Mouse (Mus musculus) hindbrain, embryonic 12.5 days (tissue): ENCODE measurements around the gene Syne2. TPM values are rescaled to one million over a fixed set of nuclear protein-coding genes. Genes with fewer than 3 reads are reported as not detected.

Source experiments
- ATAC-seq: fragments of 200-750 bp; cut with Nextera tagmentation; 2 replicates; pipeline ENCODE4 v1.8.0; 2017; ENCODE audit warnings: moderate TSS enrichment; ENCODE audit not compliant: low FRiP score
- H3K27ac ChIP-seq: fragments of 300-500 bp; sonication (generic); 2 replicates; pipeline ENCODE4 v1.5.1; 2016; ENCODE audit warnings: mild to moderate bottlenecking
- H3K27me3 ChIP-seq: fragments of 300-500 bp; sonication (generic); 2 replicates; pipeline ENCODE4 v1.6.1; 2016; ENCODE audit warnings: mild to moderate bottlenecking
- H3K36me3 ChIP-seq: fragments of 300-500 bp; sonication (generic); 2 replicates; pipeline ENCODE4 v1.6.1; 2016; ENCODE audit warnings: mild to moderate bottlenecking
- H3K4me1 ChIP-seq: fragments of 300-500 bp; sonication (generic); 2 replicates; pipeline ENCODE4 v1.6.1; 2016
- H3K4me2 ChIP-seq: fragments of 300-500 bp; sonication (generic); replicated peaks from 2 replicates; pipeline ENCODE4 v1.6.1; 2016; ENCODE audit warnings: mild to moderate bottlenecking
- H3K4me3 ChIP-seq: fragments of 300-500 bp; sonication (generic); 2 replicates; pipeline ENCODE4 v1.5.1; 2016; ENCODE audit warnings: mild to moderate bottlenecking
- H3K9ac ChIP-seq: fragments of 300-500 bp; sonication (generic); 2 replicates; pipeline ENCODE4 v1.6.1; 2016; ENCODE audit warnings: mild to moderate bottlenecking, moderate library complexity
- H3K9me3 ChIP-seq: fragments of 300-500 bp; sonication (generic); replicated peaks from 2 replicates; pipeline ENCODE4 v1.6.1; 2016; ENCODE audit warnings: mild to moderate bottlenecking
- WGBS: fragments of 180-500 bp; shearing (Covaris S2); methylation state at CpG from one replicate; pipeline ENCODE4 v1.1.7; 2016; 5-methylcytosine and 5-hydroxymethylcytosine counted together
- polyA plus RNA-seq: library from polyadenylated mRNA; unstranded; fragments of >200 nt; fragmentation: Nextera tagmentation; extraction: Ambion mirVana; gene quantifications from 2 replicates; pipeline ENCODE4 v1.2.1, GENCODE M21; 2016

Gene Syne2
- polyA plus RNA-seq, 1 experiment from 2014 or later, result 92.8 TPM

GRCm38 (mm10) chr12:75886161-75886560, 68.2 kb downstream of the Syne2 start:
- WGBS, result 83% methylated on average over 7 of the region's 7 CpGs
- Histone ChIP-seq H3K9ac (no peak overlapping the region), H3K27ac (no peak overlapping the region), H3K36me3 (peaks cover 44% of the 10 kb centered on the region), H3K27me3 (no peaks in the 10 kb centered on the region), H3K4me2 (no peak overlapping the region), H3K4me1 (no peaks in the 10 kb centered on the region), H3K9me3 (no peaks in the 10 kb centered on the region), H3K4me3 (no peak overlapping the region)
- ATAC-seq, result no peak

- H3K4me2 ChIP-seq, result no peak overlapping the region
- ATAC-seq, result no peak
- H3K4me1 ChIP-seq, result no peaks in the 10 kb centered on the region
- peaks cover 42% of the 10 kb centered on the region for H3K36me3 ChIP-seq
- H3K27me3 ChIP-seq, result no peaks in the 10 kb centered on the region
- H3K9me3 ChIP-seq, result no peaks in the 10 kb centered on the region
- no peak overlapping the region for H3K4me3 ChIP-seq
- 94% methylated on average over 2 of the region's 2 CpGs for WGBS
- H3K9ac ChIP-seq, result no peak overlapping the region
- no peak overlapping the region for H3K27ac ChIP-seq
Measured at GRCm38 (mm10) chr12:75886946-75887345, 69.0 kb downstream of the Syne2 start.

GRCm38 (mm10) chr12:75888721-75889120, 70.8 kb downstream of the Syne2 start:
- Histone ChIP-seq H3K4me1 (no peaks in the 10 kb centered on the region), H3K9ac (no peak overlapping the region), H3K27ac (no peak overlapping the region), H3K4me3 (no peak overlapping the region), H3K9me3 (no peaks in the 10 kb centered on the region), H3K4me2 (no peak overlapping the region), H3K27me3 (no peaks in the 10 kb centered on the region), H3K36me3 (peaks cover 44% of the 10 kb centered on the region)
- 90% methylated on average over 12 of the region's 12 CpGs for WGBS
- ATAC-seq, result no peak

- Histone ChIP-seq H3K4me1 (no peaks in the 10 kb centered on the region; the same call in 1 of the 2 replicates), H3K9me3 (no peaks in the 10 kb centered on the region), H3K9ac (no peak overlapping the region), H3K4me2 (no peak overlapping the region), H3K36me3 (peaks cover 38% of the 10 kb centered on the region), H3K4me3 (no peak overlapping the region), H3K27ac (no peak overlapping the region), H3K27me3 (no peaks in the 10 kb centered on the region)
- ATAC-seq, result no peak
- 93% methylated on average over 5 of the region's 5 CpGs for whole genome bisulfite sequencing
Measured at GRCm38 (mm10) chr12:75891206-75891605, 73.3 kb downstream of the Syne2 start.

DNA sequence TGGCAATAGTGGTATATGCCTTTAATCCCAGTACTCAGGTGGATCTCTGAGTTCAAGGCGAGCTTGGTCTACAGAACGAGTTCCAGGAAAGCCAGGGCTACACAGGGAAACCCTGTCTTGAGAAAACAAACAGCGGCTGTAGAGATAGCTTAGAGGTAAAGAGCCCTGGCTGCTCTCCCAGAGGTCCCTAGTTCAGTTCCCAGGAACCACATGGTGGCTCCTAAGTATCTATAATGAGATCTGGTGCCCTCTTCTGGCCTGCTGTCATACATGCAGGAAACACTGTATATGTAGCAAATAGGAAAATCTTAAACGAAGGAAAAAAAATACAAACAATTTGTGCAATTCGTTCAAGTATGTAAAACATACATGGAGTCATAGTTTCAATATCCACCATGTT, 75.5 kb downstream of the Syne2 start:
- WGBS, result 77% methylated on average over 5 of the region's 5 CpGs
- no peaks in the 10 kb centered on the region for H3K27me3 ChIP-seq
- H3K4me2 ChIP-seq, result no peak overlapping the region
- H3K4me3 ChIP-seq, result no peak overlapping the region
- no peak for ATAC-seq
- no peak overlapping the region for H3K9ac ChIP-seq
- no peaks in the 10 kb centered on the region; the same call in 1 of the 2 replicates for H3K4me1 ChIP-seq
- H3K9me3 ChIP-seq, result no peaks in the 10 kb centered on the region
- no peak overlapping the region for H3K27ac ChIP-seq
- H3K36me3 ChIP-seq, result peaks cover 46% of the 10 kb centered on the region

GRCm38 (mm10) chr12:75894316-75894997, 76.5 kb downstream of the Syne2 start:
- Histone ChIP-seq H3K9ac (no peak overlapping the region), H3K4me1 (no peaks in the 10 kb centered on the region; the same call in 1 of the 2 replicates), H3K9me3 (no peaks in the 10 kb centered on the region), H3K27me3 (no peaks in the 10 kb centered on the region), H3K4me3 (no peak overlapping the region), H3K27ac (no peak overlapping the region), H3K4me2 (no peak overlapping the region), H3K36me3 (peaks cover 40% of the 10 kb centered on the region)
- WGBS, result 73% methylated on average over 9 of the region's 9 CpGs
- ATAC-seq, result peak; percentile 63

- no peak overlapping the region for H3K27ac ChIP-seq
- 66% methylated on average over 7 of the region's 7 CpGs for WGBS
Measured at GRCm38 (mm10) chr12:75894998-75895331, 77.0 kb downstream of the Syne2 start.

DNA sequence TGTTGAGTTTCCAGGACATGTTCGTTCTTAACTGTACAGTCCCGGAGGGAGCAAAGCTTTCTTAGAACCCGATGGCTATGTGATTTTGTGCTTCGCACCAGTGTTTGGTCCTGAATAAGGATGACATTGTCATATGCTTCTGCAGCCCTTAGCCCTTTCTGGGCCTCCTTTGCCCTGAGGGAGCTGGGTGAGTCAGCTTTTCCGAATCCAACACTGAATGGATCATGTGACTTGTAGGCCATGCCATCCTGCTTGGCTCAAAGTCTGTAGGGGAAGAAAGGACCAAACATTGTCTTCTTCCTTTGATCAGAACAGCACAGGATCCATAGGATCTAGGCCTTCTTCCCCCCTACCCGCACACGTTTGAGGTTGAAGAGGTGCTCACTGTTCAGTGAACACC, 79.9 kb downstream of the Syne2 start:
- Histone ChIP-seq H3K4me1 (no peaks in the 10 kb centered on the region; the same call in 1 of the 2 replicates), H3K9ac (no peak overlapping the region), H3K27ac (no peak overlapping the region), H3K4me3 (no peak overlapping the region), H3K36me3 (peaks cover 37% of the 10 kb centered on the region), H3K27me3 (no peaks in the 10 kb centered on the region), H3K4me2 (no peak overlapping the region), H3K9me3 (0 out of 2 replicates have a peak, but pooled peaks cover 3% of the 10 kb centered on the region)
- 93% methylated on average over 7 of the region's 7 CpGs for WGBS
- no peak for ATAC-seq

More at GRCm38 (mm10) chr12:75894998-75895331, 77.0 kb downstream of the Syne2 start:
- Histone ChIP-seq H3K27me3 (no peaks in the 10 kb centered on the region), H3K36me3 (peaks cover 40% of the 10 kb centered on the region), H3K4me3 (no peak overlapping the region), H3K9ac (no peak overlapping the region), H3K4me1 (no peaks in the 10 kb centered on the region; the same call in 1 of the 2 replicates), H3K9me3 (no peaks in the 10 kb centered on the region), H3K4me2 (no peak overlapping the region)
- ATAC-seq, result peak; percentile 46; the same call in 1 of the 2 replicates

- 97% methylated on average over 9 of the region's 9 CpGs for WGBS
- Histone ChIP-seq H3K27ac (no peak overlapping the region), H3K36me3 (peaks cover 47% of the 10 kb centered on the region), H3K4me3 (no peak overlapping the region), H3K27me3 (no peaks in the 10 kb centered on the region), H3K4me1 (no peaks in the 10 kb centered on the region), H3K9me3 (0 out of 2 replicates have a peak, but pooled peaks cover 3% of the 10 kb centered on the region), H3K4me2 (no peak overlapping the region), H3K9ac (no peak overlapping the region)
- no peak for ATAC-seq
Measured at GRCm38 (mm10) chr12:75901721-75902120, 83.8 kb downstream of the Syne2 start.

DNA sequence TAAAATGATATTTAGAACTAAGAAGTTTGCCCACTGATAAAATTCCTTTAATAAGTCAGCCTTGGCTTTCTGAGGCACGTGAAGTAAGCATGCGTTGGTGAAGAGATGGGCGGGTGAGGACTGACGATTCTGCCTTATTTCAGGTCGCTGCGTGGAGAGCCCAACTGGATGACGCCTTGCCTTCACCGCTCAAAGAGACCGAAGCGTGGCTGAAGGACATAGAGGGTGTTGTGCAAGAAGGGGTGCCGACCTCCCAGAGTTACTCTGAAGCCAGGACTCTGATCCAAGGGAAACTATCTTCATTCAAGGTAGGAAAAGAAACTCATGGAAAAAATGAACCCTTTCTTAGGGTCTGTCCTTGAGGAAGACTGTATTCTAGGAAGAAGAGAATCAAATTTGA, 86.1 kb downstream of the Syne2 start:
- Histone ChIP-seq H3K36me3 (peaks cover 42% of the 10 kb centered on the region), H3K4me1 (no peaks in the 10 kb centered on the region), H3K9ac (no peak overlapping the region), H3K9me3 (0 out of 2 replicates have a peak, but pooled peaks cover 3% of the 10 kb centered on the region), H3K27ac (no peak overlapping the region), H3K4me2 (no peak overlapping the region), H3K4me3 (no peak overlapping the region), H3K27me3 (no peaks in the 10 kb centered on the region)
- no peak for ATAC-seq
- WGBS, result 95% methylated on average over 11 of the region's 11 CpGs

DNA sequence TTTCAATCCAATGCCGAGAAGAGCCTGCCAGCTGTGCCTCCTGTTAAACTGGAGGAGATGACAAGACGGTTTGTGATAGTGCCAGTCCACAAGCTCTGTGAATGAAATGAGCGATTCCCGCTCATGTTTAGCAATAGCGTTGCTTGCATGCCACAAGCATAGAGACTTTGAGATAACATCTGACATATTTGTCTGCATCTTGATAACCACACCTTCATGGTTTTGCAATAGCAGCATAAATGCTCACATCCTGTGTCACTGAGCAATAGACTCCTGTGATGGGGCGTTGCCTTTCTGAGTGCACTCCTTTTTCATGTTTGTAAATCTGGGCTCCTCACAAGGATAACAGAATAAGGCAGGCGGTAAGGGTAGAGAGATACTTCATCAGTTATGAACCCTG, 87.4 kb downstream of the Syne2 start:
- Histone ChIP-seq H3K4me3 (no peak overlapping the region), H3K9ac (no peak overlapping the region), H3K36me3 (peaks cover 44% of the 10 kb centered on the region), H3K27me3 (no peaks in the 10 kb centered on the region), H3K9me3 (0 out of 2 replicates have a peak, but pooled peaks cover 3% of the 10 kb centered on the region), H3K27ac (no peak overlapping the region), H3K4me2 (no peak overlapping the region), H3K4me1 (no peaks in the 10 kb centered on the region)
- 95% methylated on average over 7 of the region's 7 CpGs for WGBS
- no peak for ATAC-seq

- Histone ChIP-seq H3K4me2 (no peak overlapping the region), H3K9ac (no peak overlapping the region), H3K9me3 (no peaks in the 10 kb centered on the region), H3K27ac (no peak overlapping the region), H3K27me3 (no peaks in the 10 kb centered on the region), H3K4me1 (no peaks in the 10 kb centered on the region), H3K4me3 (no peak overlapping the region), H3K36me3 (peaks cover 59% of the 10 kb centered on the region)
- 87% methylated on average over 3 of the region's 3 CpGs for WGBS
- ATAC-seq, result no peak
Measured at GRCm38 (mm10) chr12:75908466-75908865, 90.5 kb downstream of the Syne2 start.

- peaks cover 54% of the 10 kb centered on the region for H3K36me3 ChIP-seq
- no peaks in the 10 kb centered on the region for H3K9me3 ChIP-seq
- no peaks in the 10 kb centered on the region for H3K4me1 ChIP-seq
- H3K9ac ChIP-seq, result no peak overlapping the region
- H3K27ac ChIP-seq, result no peak overlapping the region
- H3K4me2 ChIP-seq, result no peak overlapping the region
- H3K27me3 ChIP-seq, result no peaks in the 10 kb centered on the region
- no peak overlapping the region for H3K4me3 ChIP-seq
- ATAC-seq, result no peak
- 94% methylated on average over 5 of the region's 5 CpGs for WGBS
Measured at GRCm38 (mm10) chr12:75915694-75916093, 97.8 kb downstream of the Syne2 start.
